Mouse (Mus musculus) kidney, postnatal 0 days (tissue): ENCODE data around the gene Dad1. TPM values are rescaled to one million over a fixed set of nuclear protein-coding genes. Genes with fewer than 3 reads are reported as not detected.

ENCODE experiments used
- ATAC-seq: fragments of 200-750 bp; cut with Nextera tagmentation; replicated peaks from 2 replicates; pipeline ENCODE4 v1.8.0; 2017; ENCODE audit warnings: low read depth, moderate number of reproducible peaks, moderate TSS enrichment, moderate library complexity; ENCODE audit not compliant: low FRiP score
- DNase-seq: peaks from one replicate; pipeline ENCODE4 v3.0.0-alpha.2; 2016; ENCODE audit warnings: low spot score
- H3K27ac ChIP-seq: fragments of 300-500 bp; sonication (generic); 2 replicates; pipeline ENCODE4 v1.5.1; 2014; ENCODE audit warnings: mild to moderate bottlenecking
- H3K27me3 ChIP-seq: fragments of 300-500 bp; sonication (generic); 2 replicates; pipeline ENCODE4 v1.6.1; 2014; ENCODE audit warnings: low read length, mixed read lengths; ENCODE audit not compliant: insufficient read depth
- H3K36me3 ChIP-seq: fragments of 300-500 bp; sonication (generic); 2 replicates; pipeline ENCODE4 v1.6.1; 2014; ENCODE audit warnings: low read length, mixed read lengths; ENCODE audit not compliant: insufficient read depth
- H3K4me1 ChIP-seq: fragments of 300-500 bp; sonication (generic); replicated peaks from 2 replicates; pipeline ENCODE4 v1.6.1; 2014; ENCODE audit warnings: antibody characterized with exemption, low read length, mixed read lengths; ENCODE audit not compliant: insufficient read depth
- H3K4me2 ChIP-seq: fragments of 300-500 bp; sonication (generic); 2 replicates; pipeline ENCODE4 v1.6.1; 2014; ENCODE audit warnings: mild to moderate bottlenecking, low read length, moderate library complexity, mixed read lengths
- H3K4me3 ChIP-seq: fragments of 300-500 bp; sonication (generic); replicated peaks from 2 replicates; pipeline ENCODE4 v1.5.1; 2014; ENCODE audit warnings: low read depth, low read length
- H3K9ac ChIP-seq: fragments of 300-500 bp; sonication (generic); 2 replicates; pipeline ENCODE4 v1.6.1; 2014; ENCODE audit warnings: low read depth, low read length
- H3K9me3 ChIP-seq: fragments of 300-500 bp; sonication (generic); replicated peaks from 2 replicates; pipeline ENCODE4 v1.6.1; 2016; ENCODE audit warnings: low read length, inconsistent platforms, mixed read lengths
- CTCF ChIP-seq: IDR thresholded peaks from 2 replicates; pipeline ENCODE4 v1.5.1; 2016; ENCODE audit warnings: antibody characterized with exemption, low read depth, mild to moderate bottlenecking, moderate library complexity
- WGBS: fragments of 180-500 bp; shearing (Covaris S2); extraction: QIAGEN DNeasy Blood & Tissue Kit; methylation state at CpG from one replicate; pipeline ENCODE4 v1.1.7; 2014; 5-methylcytosine and 5-hydroxymethylcytosine counted together
- polyA plus RNA-seq: library from polyadenylated mRNA; unstranded; fragments of >200 nt; fragmentation: Nextera tagmentation; extraction: Ambion mirVana; gene quantifications from 2 replicates; pipeline ENCODE4 v1.2.1, GENCODE M21; 2015

Gene Dad1
- polyA plus RNA-seq, 1 experiment from 2014 or later = 545 TPM

- Histone ChIP-seq H3K36me3 (no peaks in the 10 kb centered on the region), H3K27ac (no peak overlapping the region), H3K4me1 (peaks cover 6% of the 10 kb centered on the region; the same call in 1 of the 2 replicates), H3K9ac (no peak overlapping the region), H3K27me3 (no peaks in the 10 kb centered on the region), H3K4me3 (no peak overlapping the region), H3K9me3 (no peaks in the 10 kb centered on the region), H3K4me2 (peak overlapping the region; percentile 24; the same call in 1 of the 2 replicates)
- ATAC-seq (peak; percentile 25; the same call in 1 of the 2 replicates), DNase-seq (peak; percentile 78)
- WGBS = 36% methylated on average over 3 of the region's 3 CpGs
- TF ChIP-seq CTCF = no peak
These were observed 61.4 kb downstream of the Dad1 start for GRCm38 (mm10) chr14:54192462-54192847.

GRCm38 (mm10) chr14:54191594-54192461, 62.1 kb downstream of the Dad1 start:
- 38% methylated on average over 18 of the region's 18 CpGs for WGBS
- peaks cover 6% of the 10 kb centered on the region; the same call in 1 of the 2 replicates for H3K4me1 ChIP-seq
- no peaks in the 10 kb centered on the region for H3K27me3 ChIP-seq
- no peak overlapping the region for H3K9ac ChIP-seq
- H3K27ac ChIP-seq = no peak overlapping the region
- peak overlapping the region; percentile 24; the same call in 1 of the 2 replicates for H3K4me2 ChIP-seq
- H3K9me3 ChIP-seq = no peaks in the 10 kb centered on the region
- peak; percentile 38 for DNase-seq
- no peak overlapping the region for H3K4me3 ChIP-seq
- no peak for TF ChIP-seq CTCF
- ATAC-seq = no peak
- no peaks in the 10 kb centered on the region for H3K36me3 ChIP-seq

- Histone ChIP-seq H3K4me1 (peaks cover 6% of the 10 kb centered on the region; the same call in 1 of the 2 replicates), H3K9ac (no peak overlapping the region)
- no peak for TF ChIP-seq CTCF
These were observed 62.9 kb downstream of the Dad1 start for GRCm38 (mm10) chr14:54191026-54191390.

GRCm38 (mm10) chr14:54190305-54191025, 63.4 kb downstream of the Dad1 start:
- Histone ChIP-seq H3K9ac (no peak overlapping the region), H3K4me3 (no peak overlapping the region), H3K36me3 (no peaks in the 10 kb centered on the region), H3K27ac (0 out of 2 replicates have a peak overlapping the region, but pooled peaks have one; percentile 3), H3K27me3 (no peaks in the 10 kb centered on the region), H3K4me2 (no peak overlapping the region), H3K4me1 (peaks cover 6% of the 10 kb centered on the region; the same call in 1 of the 2 replicates), H3K9me3 (no peaks in the 10 kb centered on the region)
- TF ChIP-seq CTCF = no peak
- DNase-seq (no peak), ATAC-seq (no peak)
- 26% methylated on average over 7 of the region's 7 CpGs for WGBS

More at GRCm38 (mm10) chr14:54191026-54191390, 62.9 kb downstream of the Dad1 start:
- H3K27me3 ChIP-seq = no peaks in the 10 kb centered on the region
- ATAC-seq (no peak), DNase-seq (no peak)
- no peaks in the 10 kb centered on the region for H3K9me3 ChIP-seq
- no peak overlapping the region for H3K4me3 ChIP-seq
- H3K36me3 ChIP-seq = no peaks in the 10 kb centered on the region
- WGBS = 42% methylated on average over 4 of the region's 4 CpGs
- no peak overlapping the region for H3K4me2 ChIP-seq
- H3K27ac ChIP-seq = 0 out of 2 replicates have a peak overlapping the region, but pooled peaks have one; percentile 3

- DNase-seq (no peak), ATAC-seq (no peak)
- 56% methylated on average over 3 of the region's 3 CpGs for WGBS
- no peaks in the 10 kb centered on the region for H3K36me3 ChIP-seq
- TF ChIP-seq CTCF = no peak
- no peak overlapping the region for H3K9ac ChIP-seq
- H3K27me3 ChIP-seq = no peaks in the 10 kb centered on the region
- no peak overlapping the region for H3K4me2 ChIP-seq
- H3K27ac ChIP-seq = no peak overlapping the region
- no peak overlapping the region for H3K4me3 ChIP-seq
- no peaks in the 10 kb centered on the region for H3K9me3 ChIP-seq
- peaks cover 6% of the 10 kb centered on the region; the same call in 1 of the 2 replicates for H3K4me1 ChIP-seq
These were observed 64.6 kb downstream of the Dad1 start for GRCm38 (mm10) chr14:54189255-54189654.

- WGBS = 81% methylated on average over 6 of the region's 6 CpGs
- no peaks in the 10 kb centered on the region for H3K27me3 ChIP-seq
- H3K27ac ChIP-seq = no peak overlapping the region
- no peak for TF ChIP-seq CTCF
- H3K9ac ChIP-seq = no peak overlapping the region
- no peak overlapping the region for H3K4me2 ChIP-seq
- ATAC-seq (no peak), DNase-seq (no peak)
- H3K9me3 ChIP-seq = no peaks in the 10 kb centered on the region
- no peaks in the 10 kb centered on the region for H3K36me3 ChIP-seq
- peaks cover 6% of the 10 kb centered on the region; the same call in 1 of the 2 replicates for H3K4me1 ChIP-seq
- H3K4me3 ChIP-seq = no peak overlapping the region
These were observed 66.7 kb downstream of the Dad1 start for GRCm38 (mm10) chr14:54187211-54187610.

Other genes starting within 250 kb of the Dad1 start
- gene Abhd4, start 84 bp upstream of the Dad1 start, polyA plus RNA-seq = 80.9 and 84.4 TPM in 2 replicates
- 0.03 TPM in 1 of 2 replicates, not detected in the other for gene Olfr49, start 30.8 kb upstream of the Dad1 start, polyA plus RNA-seq
- gene Oxa1l, start 106.7 kb upstream of the Dad1 start, polyA plus RNA-seq = 57.6 and 66.5 TPM in 2 replicates
- 27.8 and 36.4 TPM in 2 replicates for gene Slc7a7, start 163.7 kb upstream of the Dad1 start, polyA plus RNA-seq
- gene Mrpl52, start 172.8 kb upstream of the Dad1 start, polyA plus RNA-seq = 357 and 408 TPM in 2 replicates
- gene Mmp14, start 177.5 kb upstream of the Dad1 start, polyA plus RNA-seq = 107 and 114 TPM in 2 replicates
- 76.5 and 78.4 TPM in 2 replicates for gene Lrp10, start 210.0 kb upstream of the Dad1 start, polyA plus RNA-seq
- gene Rem2, start 222.0 kb upstream of the Dad1 start, polyA plus RNA-seq = 4.3 and 4.4 TPM in 2 replicates